Mouse (Mus musculus) gastrocnemius, adult 18-20 months (tissue): ENCODE data around the gene Creb5. TPM values are rescaled to one million over a fixed set of nuclear protein-coding genes. Genes with fewer than 3 reads are reported as not detected.
"Not testable (repeated sequence)": the region's sequence is repeated elsewhere in the genome, so short reads cannot be mapped to it uniquely, and the experiment has no call there.

Source experiments
- DNase-seq: peaks from one replicate; pipeline ENCODE4 v3.0.0; 2021; ENCODE audit warnings: low spot score
- total RNA-seq, 2 experiments: library from RNA; stranded (reverse); gene quantifications; 2 replicates each; pipeline ENCODE4 v1.2.3; 2021

The Creb5 gene
- total RNA-seq, 2 experiments from 2014 or later: 3.5 to 7.0 TPM

DNA sequence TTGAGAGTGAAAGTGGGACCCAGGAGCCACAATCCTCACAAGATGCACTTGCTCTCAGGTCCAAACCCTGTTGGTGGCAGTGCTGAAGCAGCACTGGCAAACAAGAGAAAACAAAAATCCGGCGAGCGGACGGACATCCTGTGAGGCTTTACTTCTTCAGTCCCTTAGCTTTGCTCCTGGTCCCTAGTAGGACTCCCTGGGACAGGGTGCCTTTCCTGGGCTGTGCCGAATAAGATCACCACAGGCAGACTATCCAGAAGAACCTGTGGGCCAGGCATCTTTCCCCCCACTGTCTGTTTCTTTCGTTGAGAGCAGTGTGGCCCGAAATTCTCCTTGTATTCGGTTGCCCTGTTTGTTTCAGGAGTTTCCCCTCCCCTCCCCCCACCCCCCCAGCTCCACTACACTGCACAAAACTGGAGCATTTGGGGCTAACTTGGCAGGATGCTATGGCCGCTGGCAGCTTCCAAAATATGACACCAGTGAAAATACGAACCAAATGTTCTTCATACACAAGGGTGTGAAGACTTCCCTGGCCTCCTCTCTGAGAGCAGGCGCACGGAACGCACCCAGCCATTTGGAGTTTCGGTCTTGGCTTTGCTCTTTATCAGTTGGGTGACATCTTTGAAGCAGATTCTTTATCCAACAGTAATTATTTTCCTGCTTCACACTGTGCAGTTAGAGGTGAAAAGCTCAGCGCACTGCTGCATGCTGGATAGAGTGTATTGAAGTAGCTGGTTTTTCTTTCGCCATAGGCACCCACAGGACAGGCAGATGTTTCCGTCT, 32.7 kb downstream of the Creb5 start:
- DNase-seq: peak; percentile 68

GRCm38 (mm10) chr6:53337398-53337797, 50.3 kb downstream of the Creb5 start:
- peak; percentile 78 for DNase-seq

DNA sequence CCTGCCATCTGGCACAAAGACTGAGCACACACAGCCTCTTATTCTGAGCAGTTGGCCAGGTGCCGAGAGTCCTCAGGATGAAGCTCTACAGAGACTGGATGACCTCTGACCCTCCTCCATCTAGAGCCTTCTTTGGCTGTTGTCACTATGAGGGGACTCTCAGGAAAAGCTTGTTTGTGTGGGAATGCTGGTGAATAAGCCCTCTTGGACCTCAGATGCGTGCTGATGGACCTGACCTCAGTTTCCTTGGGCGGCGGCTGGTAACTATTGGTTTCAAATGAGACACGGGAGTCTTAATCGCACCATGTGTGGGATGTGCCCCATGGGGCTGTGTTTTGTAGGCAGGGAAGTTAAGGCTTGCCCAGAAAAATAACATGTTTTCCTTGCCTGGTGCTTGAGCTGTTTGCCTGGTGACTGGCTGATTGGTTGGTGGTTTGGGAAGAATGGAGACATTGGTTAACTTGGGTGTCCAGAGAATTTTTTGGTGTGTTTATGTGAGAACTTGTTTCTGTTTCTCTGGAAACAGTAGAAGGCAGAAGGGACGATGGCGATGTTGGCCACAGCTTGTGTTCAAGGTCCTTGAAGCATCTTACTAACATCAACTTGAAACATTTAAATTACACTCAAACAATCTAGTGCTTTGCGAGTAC, 65.4 kb downstream of the Creb5 start:
- DNase-seq: no peak

GRCm38 (mm10) chr6:53356328-53356727, 69.3 kb downstream of the Creb5 start:
- DNase-seq: no peak

- no peak for DNase-seq
These were observed 76.5 kb downstream of the Creb5 start for GRCm38 (mm10) chr6:53363535-53363934.

GRCm38 (mm10) chr6:53363981-53364391, 76.9 kb downstream of the Creb5 start:
- DNase-seq: peak; percentile 12

DNA sequence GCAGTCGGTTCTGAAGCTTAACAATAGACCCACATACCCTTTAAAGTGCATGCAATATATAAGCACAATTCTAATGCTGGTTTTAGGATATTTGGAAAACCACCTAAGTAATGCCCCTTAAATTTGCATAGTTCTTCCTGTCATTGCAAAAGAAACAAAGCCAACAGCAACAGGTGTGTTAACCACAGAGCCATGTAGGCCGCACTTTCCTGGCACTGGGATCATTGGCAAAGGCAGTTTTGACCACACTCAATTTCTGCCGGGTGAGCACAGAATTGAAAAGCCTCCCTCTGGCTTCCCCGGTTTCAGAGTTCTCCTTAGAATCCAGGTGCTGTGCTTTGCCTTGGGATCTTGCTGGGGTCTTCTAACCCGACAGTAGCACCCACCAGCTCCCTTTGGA, 82.1 kb downstream of the Creb5 start:
- DNase-seq: no peak

DNA sequence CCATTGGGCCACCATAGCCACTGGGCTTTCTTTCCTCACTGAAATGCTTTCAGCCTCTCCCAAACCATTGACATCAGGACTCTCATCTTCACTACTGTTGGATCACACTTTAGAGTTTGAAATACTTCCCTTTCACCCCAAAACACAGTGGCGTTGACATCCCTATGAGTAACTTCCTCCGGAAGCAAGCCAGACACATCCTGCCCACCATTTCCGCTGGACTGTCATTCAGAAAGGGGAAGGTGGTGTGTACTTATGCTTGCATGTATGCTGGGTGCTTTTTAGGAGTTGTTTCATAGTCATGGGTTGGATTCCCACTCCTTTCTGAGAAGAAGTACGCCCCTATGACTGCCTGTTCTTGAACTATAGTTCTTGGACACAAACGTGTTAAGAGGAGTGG, 82.9 kb downstream of the Creb5 start:
- DNase-seq: no peak

DNA sequence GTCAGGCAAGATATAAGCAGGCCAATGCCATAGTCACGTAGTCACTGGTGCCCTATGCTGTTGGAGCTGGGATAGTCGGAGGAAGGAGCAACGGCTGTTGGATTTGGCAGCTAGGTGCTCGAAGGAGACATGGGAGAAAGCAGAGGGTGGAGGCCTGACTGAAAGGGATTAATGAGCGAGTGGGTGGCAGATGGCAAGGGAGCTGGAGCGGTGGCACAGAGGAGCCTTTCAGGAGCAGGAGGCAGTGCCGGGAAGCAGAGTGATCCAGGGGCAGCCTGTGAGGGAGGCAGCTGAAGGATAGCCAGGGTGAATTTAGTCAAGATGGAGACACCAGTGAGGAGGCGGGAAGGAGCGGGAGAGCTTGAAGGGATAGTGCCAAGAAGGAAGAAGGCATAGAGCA, 84.9 kb downstream of the Creb5 start:
- DNase-seq: no peak

DNA sequence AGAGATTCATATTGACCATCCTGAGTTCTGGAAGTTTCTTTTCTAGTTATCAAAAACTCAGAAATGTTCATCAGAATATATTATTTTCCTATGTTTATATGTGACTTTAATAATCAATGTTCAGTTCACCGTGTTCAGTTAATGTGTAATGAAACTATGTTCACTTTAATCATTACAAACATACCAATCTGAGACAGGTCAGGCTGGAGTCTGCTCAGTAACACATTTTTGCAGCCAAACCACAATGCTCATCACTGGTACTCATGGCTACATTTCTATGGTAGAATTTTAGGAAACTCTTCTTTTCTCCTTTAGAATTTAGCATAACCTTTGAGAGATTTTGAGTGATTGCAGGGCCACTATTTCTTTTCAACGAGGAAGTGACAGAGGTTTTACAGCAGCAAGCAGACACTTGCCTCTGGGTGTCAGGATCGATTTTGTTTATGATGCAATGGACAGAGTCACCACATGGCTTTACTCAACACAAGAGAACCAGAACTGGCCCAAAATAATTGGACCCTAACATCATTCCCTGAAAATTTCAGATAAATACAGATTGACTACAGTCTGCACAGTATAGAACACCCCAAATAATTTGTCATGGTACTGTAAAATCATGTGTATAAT, 87.4 kb downstream of the Creb5 start:
- DNase-seq: no peak

- DNase-seq: no peak
These were observed 102.2 kb downstream of the Creb5 start for GRCm38 (mm10) chr6:53389277-53389676.

- DNase-seq: peak; percentile 17
These were observed 103.3 kb downstream of the Creb5 start for GRCm38 (mm10) chr6:53390413-53390812.

- no peak for DNase-seq
These were observed 107.0 kb downstream of the Creb5 start for GRCm38 (mm10) chr6:53394026-53394425.

GRCm38 (mm10) chr6:53395208-53395607, 108.1 kb downstream of the Creb5 start:
- peak; percentile 5 for DNase-seq

DNA sequence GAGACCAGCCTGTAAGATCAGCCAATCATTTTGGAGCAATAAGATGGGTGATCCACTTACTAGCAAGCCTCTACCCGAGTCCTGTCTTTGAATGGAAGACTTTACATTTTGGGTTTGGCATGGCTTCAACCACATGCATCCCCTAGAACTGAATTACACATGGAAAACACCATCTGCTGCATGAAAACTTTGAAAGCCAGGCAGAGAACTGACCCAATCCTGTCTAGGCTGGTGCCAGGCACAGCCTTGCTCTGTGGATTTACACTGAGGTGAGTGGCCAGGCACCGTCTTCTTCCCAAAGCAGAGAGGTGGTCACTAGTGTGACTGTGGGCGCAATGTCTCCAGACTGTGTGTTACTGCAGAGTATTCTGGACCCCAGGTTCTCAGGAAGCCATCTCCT, 109.4 kb downstream of the Creb5 start:
- DNase-seq: no peak

GRCm38 (mm10) chr6:53397797-53398196, 110.7 kb downstream of the Creb5 start:
- DNase-seq: no peak

DNA sequence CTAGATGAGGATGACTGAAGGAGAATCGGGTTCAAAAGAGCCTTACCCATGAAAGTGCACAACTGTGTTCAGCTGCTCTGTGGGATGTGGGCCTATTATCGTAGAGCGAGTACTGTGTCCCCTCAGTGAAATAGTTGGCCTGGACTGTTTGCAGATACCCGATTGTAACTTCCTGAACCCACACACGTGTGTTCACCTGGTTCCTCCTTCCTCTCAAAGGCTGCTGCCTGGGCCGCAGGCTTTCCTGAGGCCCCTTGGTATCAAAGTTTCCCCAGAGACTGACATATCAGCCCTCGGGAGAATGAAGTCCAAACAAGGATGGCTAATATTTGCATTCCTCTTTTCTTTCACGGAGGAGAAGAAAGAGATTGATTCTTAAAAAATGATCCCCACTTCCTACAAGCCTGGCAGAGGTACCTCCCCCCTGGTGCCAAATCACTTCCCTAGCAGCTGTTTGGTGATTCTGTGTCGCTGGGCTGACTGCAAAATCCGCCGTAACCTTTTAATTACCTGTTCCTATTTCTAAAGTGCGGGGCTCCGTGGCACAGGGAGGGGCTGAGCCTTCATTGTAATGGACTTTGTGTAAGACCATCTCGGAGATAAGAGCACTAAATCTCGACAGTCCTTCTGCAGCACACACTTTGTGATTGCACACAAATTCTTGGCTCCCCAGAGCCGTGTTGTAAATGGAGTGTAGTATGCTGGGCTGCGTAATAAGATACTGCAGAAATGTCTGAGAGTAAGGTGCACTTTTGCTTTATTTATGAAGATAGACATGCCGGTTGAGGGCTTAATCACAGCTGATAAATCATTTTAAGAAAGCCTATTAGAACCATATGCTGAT, 111.4 kb downstream of the Creb5 start:
- no peak for DNase-seq

DNA sequence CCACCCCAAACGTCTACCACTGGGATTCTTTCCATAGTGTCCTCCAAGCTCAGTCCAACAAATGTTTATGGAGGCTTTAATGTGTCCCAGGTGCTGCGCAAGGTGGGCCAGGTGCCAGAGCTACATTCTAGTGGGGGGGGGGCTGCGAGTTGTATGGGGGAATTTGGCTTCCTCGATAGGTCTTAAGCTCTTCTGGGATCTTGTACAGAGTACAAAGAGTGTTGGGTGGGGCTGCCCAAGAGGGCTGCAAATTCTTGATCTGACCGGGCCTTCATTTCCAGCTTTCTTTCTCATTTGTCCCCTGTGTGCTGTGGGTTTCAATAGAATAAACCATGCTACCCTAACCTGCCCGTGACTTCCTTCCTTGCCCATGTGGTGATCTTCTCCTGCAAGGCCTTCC, 114.3 kb downstream of the Creb5 start:
- DNase-seq: no peak

- not testable (repeated sequence) for DNase-seq
These were observed 115.5 kb downstream of the Creb5 start for GRCm38 (mm10) chr6:53402551-53402950.

DNA sequence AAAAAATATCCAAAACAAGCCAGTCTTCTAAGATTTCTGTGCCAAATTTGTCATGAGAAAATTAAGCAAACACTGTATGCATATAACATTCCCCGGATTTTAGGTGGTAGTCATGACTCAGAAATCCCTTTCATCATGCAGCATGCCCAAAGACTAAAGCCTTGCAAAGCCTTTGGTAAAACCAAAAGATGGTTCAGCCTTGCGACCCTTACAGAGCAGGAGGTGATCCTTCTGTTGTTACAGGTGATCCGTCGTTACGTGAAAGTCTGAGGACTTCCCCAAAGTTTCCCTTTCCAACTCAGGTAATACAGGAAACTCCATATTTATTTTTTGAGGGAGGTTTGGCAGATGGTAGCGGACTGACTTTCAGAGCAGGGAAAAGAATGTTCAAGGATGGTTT, 122.1 kb downstream of the Creb5 start:
- no peak for DNase-seq

DNA sequence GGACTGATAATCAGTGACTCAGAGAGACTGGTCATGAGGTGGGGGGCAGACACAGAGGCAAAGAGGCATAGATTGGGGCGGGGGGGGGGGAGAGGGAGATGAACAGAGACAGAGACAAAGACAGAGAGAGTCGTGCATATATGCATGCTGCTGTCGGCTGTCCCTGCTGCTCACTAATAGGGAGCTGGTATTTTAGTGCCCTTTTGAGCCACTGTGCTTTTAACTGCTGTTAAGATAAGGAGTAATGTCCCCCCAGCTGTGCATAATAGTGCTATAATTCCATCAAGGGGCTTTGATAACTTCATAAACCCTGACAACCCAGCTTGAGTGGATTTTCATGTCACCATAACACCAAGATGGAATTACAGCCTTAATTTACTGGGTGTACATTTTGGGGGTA, 134.3 kb downstream of the Creb5 start:
- no peak for DNase-seq

DNA sequence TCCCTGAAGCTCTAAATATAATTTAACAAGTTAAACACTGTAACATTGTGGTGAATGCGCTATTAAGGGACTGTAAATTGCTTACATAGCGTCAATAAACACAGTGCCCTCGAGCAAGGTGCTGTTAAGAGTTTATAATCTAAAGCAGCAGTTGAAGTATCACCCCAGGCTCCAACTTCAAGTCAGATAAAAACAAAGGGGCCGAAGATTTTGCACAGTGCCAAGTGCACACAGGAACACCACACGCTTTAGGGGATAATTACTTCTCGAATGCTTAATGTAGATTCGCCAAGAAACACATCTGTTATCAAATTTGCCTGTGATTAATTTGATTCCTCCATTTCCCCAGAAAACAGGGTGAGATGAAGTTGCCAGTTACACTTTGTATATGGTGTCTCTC, 142.3 kb downstream of the Creb5 start:
- no peak for DNase-seq
